Mouse (Mus musculus): ENCODE results near the gene Ero1lb. TPM values are rescaled to one million over a fixed set of nuclear protein-coding genes. Genes with fewer than 3 reads are reported as not detected.
A peak's percentile ranks its signal among the peaks of the same experiment; 100 is the strongest.

The Ero1lb gene
- polyA plus RNA-seq, 1 experiment = 12.8 TPM

GRCm38 (mm10) chr13:12554211-12554610, 11.5 kb upstream of the Ero1lb start:
- peak in 1 of 2 experiments; percentile 27 for DNase-seq (ENCODE audit: low read depth in 1 of 2, low spot score in 2 of 2)
- WGBS = 70% methylated on average over 4 of the region's 4 CpGs
- Histone ChIP-seq H3K27me3 (ENCODE audit: control insufficient read depth, insufficient read depth, low read length) (no peaks in the 10 kb centered on the region), H3K36me3 (ENCODE audit: control insufficient read depth, insufficient read depth, low read length) (no peaks in the 10 kb centered on the region), H3K4me1 (ENCODE audit: control insufficient read depth, insufficient read depth, insufficient read length) (peaks cover 5% of the 10 kb centered on the region; the same call in 1 of the 2 replicates), H3K27ac (ENCODE audit: insufficient read depth, low read length) (no peak overlapping the region), H3K4me3 (ENCODE audit: extremely low read depth, insufficient read depth, insufficient read length) (no peak overlapping the region)
- no peak for TF ChIP-seq POLR2A (IDR thresholded peaks at IDR 0.05; ENCODE audit: low read depth, low read length)

- WGBS = 85% methylated on average over 3 of the region's 3 CpGs
- no peak overlapping the region for H3K27ac ChIP-seq (ENCODE audit: insufficient read depth, low read length)
- H3K36me3 ChIP-seq (ENCODE audit: control insufficient read depth, insufficient read depth, low read length) = no peaks in the 10 kb centered on the region
- TF ChIP-seq POLR2A (IDR thresholded peaks at IDR 0.05; ENCODE audit: low read depth, low read length) (no peak), CTCF (IDR thresholded peaks at IDR 0.05; ENCODE audit: extremely low read depth, insufficient read depth, insufficient read length, insufficient replicate concordance) (no peak)
- peaks cover 17% of the 10 kb centered on the region for H3K4me1 ChIP-seq (ENCODE audit: control insufficient read depth, insufficient read depth, insufficient read length)
- H3K4me3 ChIP-seq (ENCODE audit: extremely low read depth, insufficient read depth, insufficient read length) = no peak overlapping the region
- H3K27me3 ChIP-seq (ENCODE audit: control insufficient read depth, insufficient read depth, low read length) = no peaks in the 10 kb centered on the region
- DNase-seq (ENCODE audit: low read depth in 1 of 2, low spot score in 2 of 2) = no peak
Observed at GRCm38 (mm10) chr13:12559044-12559443, 6.6 kb upstream of the Ero1lb start.

GRCm38 (mm10) chr13:12559462-12560120, 6.1 kb upstream of the Ero1lb start:
- Histone ChIP-seq H3K4me3 (ENCODE audit: extremely low read depth, insufficient read depth, insufficient read length) (no peak overlapping the region), H3K27ac (ENCODE audit: insufficient read depth, low read length) (no peak overlapping the region), H3K4me1 (ENCODE audit: control insufficient read depth, insufficient read depth, insufficient read length) (peaks cover 15% of the 10 kb centered on the region), H3K36me3 (ENCODE audit: control insufficient read depth, insufficient read depth, low read length) (no peaks in the 10 kb centered on the region), H3K27me3 (ENCODE audit: control insufficient read depth, insufficient read depth, low read length) (no peaks in the 10 kb centered on the region)
- WGBS = 84% methylated on average over 6 of the region's 6 CpGs
- TF ChIP-seq CTCF (IDR thresholded peaks at IDR 0.05; ENCODE audit: extremely low read depth, insufficient read depth, insufficient read length, insufficient replicate concordance) (no peak), POLR2A (IDR thresholded peaks at IDR 0.05; ENCODE audit: low read depth, low read length) (no peak)
- DNase-seq (ENCODE audit: low read depth in 1 of 2, low spot score in 2 of 2) = no peak

- Histone ChIP-seq H3K4me3 (ENCODE audit: extremely low read depth, insufficient read depth, insufficient read length) (no peak overlapping the region), H3K27me3 (ENCODE audit: control insufficient read depth, insufficient read depth, low read length) (no peaks in the 10 kb centered on the region), H3K27ac (ENCODE audit: insufficient read depth, low read length) (peak overlapping the region; percentile 87), H3K4me1 (ENCODE audit: control insufficient read depth, insufficient read depth, insufficient read length) (peaks cover 18% of the 10 kb centered on the region), H3K36me3 (ENCODE audit: control insufficient read depth, insufficient read depth, low read length) (no peaks in the 10 kb centered on the region)
- WGBS = 45% methylated on average over 2 of the region's 2 CpGs
- TF ChIP-seq POLR2A (IDR thresholded peaks at IDR 0.05; ENCODE audit: low read depth, low read length) (no peak), CTCF (IDR thresholded peaks at IDR 0.05; ENCODE audit: extremely low read depth, insufficient read depth, insufficient read length, insufficient replicate concordance) (no peak)
- peak; percentile 41 to 81 for DNase-seq (ENCODE audit: low read depth in 1 of 2, low spot score in 2 of 2)
Observed at GRCm38 (mm10) chr13:12561729-12562128, 3.9 kb upstream of the Ero1lb start.

- TF ChIP-seq POLR2A (IDR thresholded peaks at IDR 0.05; ENCODE audit: low read depth, low read length) (no peak), CTCF (IDR thresholded peaks at IDR 0.05; ENCODE audit: extremely low read depth, insufficient read depth, insufficient read length, insufficient replicate concordance) (no peak)
- WGBS = 55% methylated on average over 4 of the region's 4 CpGs
- no peaks in the 10 kb centered on the region for H3K27me3 ChIP-seq (ENCODE audit: control insufficient read depth, insufficient read depth, low read length)
- no peak overlapping the region for H3K4me3 ChIP-seq (ENCODE audit: extremely low read depth, insufficient read depth, insufficient read length)
- no peaks in the 10 kb centered on the region for H3K36me3 ChIP-seq (ENCODE audit: control insufficient read depth, insufficient read depth, low read length)
- no peak for DNase-seq (ENCODE audit: low read depth in 1 of 2, low spot score in 2 of 2)
- peak overlapping the region; percentile 87 for H3K27ac ChIP-seq (ENCODE audit: insufficient read depth, low read length)
- peaks cover 18% of the 10 kb centered on the region for H3K4me1 ChIP-seq (ENCODE audit: control insufficient read depth, insufficient read depth, insufficient read length)
Observed at GRCm38 (mm10) chr13:12562256-12562655, 3.4 kb upstream of the Ero1lb start.

- Histone ChIP-seq H3K27me3 (ENCODE audit: control insufficient read depth, insufficient read depth, low read length) (no peaks in the 10 kb centered on the region), H3K4me3 (ENCODE audit: extremely low read depth, insufficient read depth, insufficient read length) (no peak overlapping the region), H3K36me3 (ENCODE audit: control insufficient read depth, insufficient read depth, low read length) (no peaks in the 10 kb centered on the region; the same call in 1 of the 2 replicates), H3K4me1 (ENCODE audit: control insufficient read depth, insufficient read depth, insufficient read length) (peaks cover 5% of the 10 kb centered on the region; the same call in 1 of the 2 replicates), H3K27ac (ENCODE audit: insufficient read depth, low read length) (no peak overlapping the region; the same call in 1 of the 2 replicates)
- TF ChIP-seq POLR2A (IDR thresholded peaks at IDR 0.05; ENCODE audit: low read depth, low read length) (no peak), CTCF (IDR thresholded peaks at IDR 0.05; ENCODE audit: extremely low read depth, insufficient read depth, insufficient read length, insufficient replicate concordance) (no peak)
- DNase-seq (ENCODE audit: low read depth in 1 of 2, low spot score in 2 of 2) = no peak
- 29% methylated on average over 1 of the region's 1 CpGs for WGBS
Observed at GRCm38 (mm10) chr13:12567936-12568335, 2.3 kb downstream of the Ero1lb start.

All from spleen, adult 2 months (tissue).